Mouse (Mus musculus) CD4-positive, CD25-positive, alpha-beta regulatory T cell, adult 4 months (primary cell): ENCODE results near the gene Olfr288. TPM values are rescaled to one million over a fixed set of nuclear protein-coding genes. Genes with fewer than 3 reads are reported as not detected.

ENCODE experiments used
- ATAC-seq: one replicate; pipeline ENCODE4 v1.8.0; 2017
- polyA plus RNA-seq, 2 experiments: library from polyadenylated mRNA; unstranded; fragments of 100-300 nt; shearing (Covaris generic); gene quantifications; one replicate each; pipeline ENCODE4 v1.2.1; 2017

The Olfr288 gene
- polyA plus RNA-seq, 2 experiments from 2014 or later = not detected

GRCm38 (mm10) chr15:98165525-98165924, 29.8 kb downstream of the Olfr288 start, which contains the start of gene Asb8:
Gene Asb8 (minus strand): TSS chr15:98165625.
- no peak for ATAC-seq

- no peak for ATAC-seq
These were observed 32.8 kb downstream of the Olfr288 start for GRCm38 (mm10) chr15:98162561-98162960.

- no peak for ATAC-seq
These were observed 34.1 kb downstream of the Olfr288 start for GRCm38 (mm10) chr15:98161026-98161805.

GRCm38 (mm10) chr15:98157253-98157652, 38.1 kb downstream of the Olfr288 start:
- no peak for ATAC-seq

GRCm38 (mm10) chr15:98155944-98156343, 39.4 kb downstream of the Olfr288 start:
- ATAC-seq = no peak

GRCm38 (mm10) chr15:98155272-98155671, 40.1 kb downstream of the Olfr288 start:
- no peak for ATAC-seq

GRCm38 (mm10) chr15:98154631-98155030, 40.7 kb downstream of the Olfr288 start:
- ATAC-seq = no peak

- no peak for ATAC-seq
These were observed 41.2 kb downstream of the Olfr288 start for GRCm38 (mm10) chr15:98154146-98154545.

- peak; percentile 84 for ATAC-seq
These were observed 41.7 kb downstream of the Olfr288 start for GRCm38 (mm10) chr15:98153625-98154024.

GRCm38 (mm10) chr15:98152916-98153315, 42.4 kb downstream of the Olfr288 start:
- ATAC-seq = no peak

GRCm38 (mm10) chr15:98149166-98149602, 46.2 kb downstream of the Olfr288 start:
- no peak for ATAC-seq

- no peak for ATAC-seq
These were observed 47.0 kb downstream of the Olfr288 start for GRCm38 (mm10) chr15:98148356-98148755.

- ATAC-seq = peak; percentile 96
These were observed 49.7 kb downstream of the Olfr288 start for GRCm38 (mm10) chr15:98145559-98146181.

- peak; percentile 46 for ATAC-seq
These were observed 50.4 kb downstream of the Olfr288 start for GRCm38 (mm10) chr15:98144861-98145507.

- ATAC-seq = no peak
These were observed 52.8 kb downstream of the Olfr288 start for GRCm38 (mm10) chr15:98142515-98142914.

- ATAC-seq = no peak
These were observed 54.5 kb downstream of the Olfr288 start for GRCm38 (mm10) chr15:98140809-98141208.

- no peak for ATAC-seq
These were observed 55.6 kb downstream of the Olfr288 start for GRCm38 (mm10) chr15:98139763-98140162.

GRCm38 (mm10) chr15:98136871-98137270, 58.5 kb downstream of the Olfr288 start:
- ATAC-seq = no peak

Other genes starting within 250 kb of the Olfr288 start
- gene Tmem106c, start 231.3 kb downstream of the Olfr288 start, polyA plus RNA-seq = 10 to 100 TPM; 25.3 to 25.8 TPM
- not detected for gene Col2a1, start 190.8 kb downstream of the Olfr288 start, polyA plus RNA-seq
- 10 to 100 TPM in 1 of 2 experiments, 1 to 10 TPM in 1; 4.8 to 13.4 TPM for gene Pfkm, start 103.0 kb downstream of the Olfr288 start, polyA plus RNA-seq
- gene Senp1, start 101.8 kb downstream of the Olfr288 start, polyA plus RNA-seq = 10 to 100 TPM; 33.4 to 34.3 TPM
- gene Asb8, start 29.9 kb downstream of the Olfr288 start, polyA plus RNA-seq = 10 to 100 TPM; 33.5 to 40.1 TPM
- gene Ccdc184, start 28.4 kb downstream of the Olfr288 start, polyA plus RNA-seq = under 1 TPM; 0.24 to 0.27 TPM
- not detected for gene Gm44579, start 25.4 kb upstream of the Olfr288 start, polyA plus RNA-seq
- gene Olfr287, start 25.5 kb upstream of the Olfr288 start, polyA plus RNA-seq = not detected
- under 1 TPM in 1 of 2 experiments, not detected in 1; 0.15 TPM for gene Olfr286, start 38.9 kb upstream of the Olfr288 start, polyA plus RNA-seq
- gene H1fnt, start 61.8 kb upstream of the Olfr288 start, polyA plus RNA-seq = not detected
- gene Zfp641, start 100.6 kb upstream of the Olfr288 start, polyA plus RNA-seq = not detected
- not detected for gene Olfr285, start 121.8 kb upstream of the Olfr288 start, polyA plus RNA-seq
- gene Olfr284, start 145.4 kb upstream of the Olfr288 start, polyA plus RNA-seq = not detected
- not detected for gene Olfr283, start 185.4 kb upstream of the Olfr288 start, polyA plus RNA-seq
- not detected for gene Olfr282, start 235.7 kb upstream of the Olfr288 start, polyA plus RNA-seq